Mouse (Mus musculus) right cerebral cortex, postnatal 10 days (tissue): ENCODE measurements around the gene Atf7.
A peak's percentile ranks its signal among the peaks of the same experiment; 100 is the strongest.

Experiments used
- DNase-seq, 2 experiments: peaks; one replicate each; pipeline ENCODE4 v3.0.0; 2021; ENCODE audit warnings: low spot score in 2 of 2

The Atf7 gene

GRCm38 (mm10) chr15:102516293-102516692 is 109.0 kb downstream of the Atf7 start:
- peak in 1 of 2 experiments; percentile 52 for DNase-seq

DNA sequence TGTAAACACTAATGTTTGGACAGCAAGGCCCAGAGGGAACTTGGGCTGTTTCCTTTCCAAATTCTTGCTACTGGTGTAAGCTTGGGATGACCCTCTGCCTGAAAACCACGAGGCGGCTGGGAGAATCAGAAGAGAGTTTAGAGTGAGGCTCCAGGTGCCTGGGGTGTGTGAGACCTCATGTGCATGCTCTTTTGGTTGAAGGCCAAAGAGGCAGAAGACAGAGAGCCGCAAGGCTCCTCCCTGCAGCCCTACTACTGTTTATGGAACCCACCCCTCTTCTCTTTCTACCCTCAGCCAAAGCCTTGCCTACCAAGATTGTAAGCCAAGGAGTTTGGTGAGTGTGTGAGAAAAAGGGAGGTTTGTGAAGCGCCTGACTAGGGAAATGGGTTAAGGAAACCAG is 109.5 kb downstream of the Atf7 start:
- peak in 1 of 2 experiments; percentile 45 for DNase-seq

DNA sequence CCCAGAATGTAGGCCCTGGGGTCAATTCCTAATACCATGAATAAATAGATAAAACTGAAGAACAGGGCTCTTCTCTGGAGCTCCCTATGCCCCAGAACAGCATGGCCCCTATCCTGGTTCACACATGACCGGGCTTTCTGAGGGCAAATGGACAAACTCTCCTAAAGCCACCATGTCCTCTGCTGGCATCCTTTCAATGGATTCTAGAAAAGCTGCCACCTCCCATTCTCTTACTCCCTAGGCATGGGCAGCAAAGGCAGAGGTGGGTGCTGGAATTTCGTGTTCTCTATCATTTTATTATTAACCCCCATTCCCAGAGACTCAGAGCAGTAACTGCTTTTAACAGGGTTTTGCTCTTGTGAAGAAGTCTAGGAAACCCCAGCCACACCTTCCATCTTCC is 110.0 kb downstream of the Atf7 start:
- peak; percentile 15 to 35 for DNase-seq

DNA sequence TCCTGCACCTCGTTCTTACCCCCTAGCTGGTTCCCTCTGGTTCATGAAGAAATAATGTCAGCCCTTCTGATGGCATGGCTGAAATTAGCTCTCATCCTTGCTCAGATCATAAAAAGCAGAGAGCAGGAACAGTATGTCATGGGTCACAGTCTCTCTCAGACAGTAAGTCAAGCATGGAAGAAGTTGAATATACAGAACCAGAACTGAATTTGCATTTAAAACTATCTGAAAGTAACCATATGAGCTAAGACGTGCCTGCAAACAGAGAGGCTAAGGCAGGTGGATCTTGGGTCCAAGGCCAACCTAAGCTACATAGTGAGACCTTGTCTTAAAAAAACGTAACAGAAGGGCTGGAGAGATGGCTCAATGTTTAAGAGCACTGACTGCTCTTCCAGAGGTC is 112.3 kb downstream of the Atf7 start:
- DNase-seq, result peak; percentile 5 to 18

- DNase-seq, result no peak
These were observed 112.8 kb downstream of the Atf7 start for GRCm38 (mm10) chr15:102512471-102512870.

GRCm38 (mm10) chr15:102512010-102512409 is 113.3 kb downstream of the Atf7 start:
- DNase-seq, result peak; percentile 32 to 41

DNA sequence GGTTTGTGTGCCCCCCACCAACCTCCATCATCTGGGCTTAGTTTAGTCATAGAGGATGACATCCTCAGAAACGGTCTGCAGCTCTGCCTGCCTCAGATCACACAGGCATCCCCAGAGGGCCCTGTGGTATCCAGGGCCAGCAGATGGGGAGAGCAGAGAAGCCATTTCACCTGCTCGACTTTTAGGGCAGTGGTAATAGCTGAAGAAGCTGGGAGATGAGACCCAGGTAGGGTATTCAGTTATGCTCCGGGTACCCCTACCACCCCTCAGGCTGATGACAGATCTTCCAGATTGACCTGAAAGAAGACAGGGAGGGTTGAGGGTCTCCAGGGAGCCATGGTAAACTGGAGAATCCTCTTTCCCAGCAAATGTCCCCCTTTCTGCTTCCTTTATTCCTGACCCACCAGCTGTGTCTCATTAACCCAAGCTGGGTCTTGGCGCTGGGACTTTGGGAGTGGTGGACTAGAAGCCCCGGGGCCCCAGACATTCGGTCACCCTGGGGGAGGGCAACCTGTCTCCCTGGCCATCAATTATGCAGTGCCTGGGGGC is 113.9 kb downstream of the Atf7 start:
- DNase-seq, result peak in 1 of 2 experiments; percentile 29

DNA sequence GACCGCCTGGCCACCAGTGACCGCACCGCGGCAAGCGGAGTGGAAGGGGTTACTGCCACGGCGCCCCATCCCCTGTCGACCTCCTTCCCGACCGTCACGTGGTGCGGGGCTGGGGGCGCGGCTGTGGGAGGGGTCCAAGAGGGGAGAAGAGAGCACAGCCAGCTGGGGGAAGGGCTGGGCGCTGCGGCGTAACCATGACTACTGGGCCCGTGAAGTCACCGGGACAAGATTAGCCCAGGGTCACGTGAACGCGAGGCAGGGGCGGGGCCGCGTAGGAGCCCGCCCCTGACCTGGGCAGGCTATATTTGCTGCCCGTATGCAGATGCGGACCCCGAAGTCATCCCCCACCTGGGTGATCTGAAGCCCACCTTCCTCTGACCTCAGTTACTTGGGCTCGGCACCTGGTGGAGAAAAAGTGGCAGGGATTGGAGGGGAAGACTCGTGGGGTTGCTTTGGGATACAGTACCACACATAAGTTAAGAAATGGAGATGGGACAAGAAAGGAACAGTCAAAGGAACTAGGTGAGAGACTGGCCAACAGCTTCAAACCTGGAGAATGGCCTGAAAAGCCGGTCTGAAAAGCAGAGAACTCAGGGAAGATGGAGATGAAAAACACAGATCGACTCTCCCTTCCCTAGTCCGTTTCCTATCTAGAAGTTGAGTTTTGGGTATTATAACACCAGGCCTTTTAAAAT is 114.5 kb downstream of the Atf7 start:
- peak; percentile 95 to 97 for DNase-seq

- peak; percentile 66 to 80 for DNase-seq
These were observed 115.2 kb downstream of the Atf7 start for GRCm38 (mm10) chr15:102510110-102510509.

GRCm38 (mm10) chr15:102508336-102508735 is 116.9 kb downstream of the Atf7 start:
- DNase-seq, result peak in 1 of 2 experiments; percentile 18

GRCm38 (mm10) chr15:102507561-102507960 is 117.7 kb downstream of the Atf7 start:
- peak in 1 of 2 experiments; percentile 18 for DNase-seq

DNA sequence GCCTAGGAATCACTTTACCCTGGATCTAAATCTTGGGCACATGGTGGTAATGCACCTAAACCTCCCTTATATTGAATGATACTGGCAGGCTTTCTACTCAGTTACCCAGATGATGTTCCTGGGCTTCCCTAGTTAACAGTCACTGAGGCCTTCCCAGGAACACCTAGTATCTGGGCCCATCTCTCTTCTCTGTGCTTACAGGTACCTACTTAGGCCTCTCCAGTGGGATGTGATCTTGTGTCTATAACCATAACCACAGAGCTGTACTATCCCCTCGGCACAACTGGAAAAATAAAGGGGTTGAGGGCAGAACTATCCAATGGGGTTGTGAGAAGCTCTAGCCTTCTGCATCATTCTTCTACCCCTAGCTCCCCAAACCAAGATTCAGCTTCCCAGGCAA is 118.4 kb downstream of the Atf7 start:
- peak; percentile 11 to 15 for DNase-seq

DNA sequence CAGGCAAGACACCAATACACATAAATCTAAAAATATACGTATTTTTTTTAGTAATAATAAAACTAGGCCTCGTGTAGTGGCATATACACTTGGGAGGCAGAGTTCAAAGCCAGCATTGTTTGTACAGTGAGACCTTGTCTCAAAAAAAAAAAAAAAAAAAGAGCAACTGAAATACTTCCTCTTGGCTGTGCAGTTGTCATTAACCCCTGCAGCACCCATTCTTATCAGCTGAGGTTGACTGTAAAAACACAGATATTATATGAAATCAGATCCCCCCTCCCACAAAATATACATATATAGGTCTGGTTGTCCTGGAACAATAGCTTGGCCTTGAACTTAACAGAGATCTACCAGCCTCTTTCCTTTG is 118.8 kb downstream of the Atf7 start:
- DNase-seq, result peak; percentile 6 to 15

- peak; percentile 12 to 18 for DNase-seq
These were observed 119.3 kb downstream of the Atf7 start for GRCm38 (mm10) chr15:102505770-102506463.

- peak; percentile 22 to 34 for DNase-seq
These were observed 120.0 kb downstream of the Atf7 start for GRCm38 (mm10) chr15:102505073-102505769.

DNA sequence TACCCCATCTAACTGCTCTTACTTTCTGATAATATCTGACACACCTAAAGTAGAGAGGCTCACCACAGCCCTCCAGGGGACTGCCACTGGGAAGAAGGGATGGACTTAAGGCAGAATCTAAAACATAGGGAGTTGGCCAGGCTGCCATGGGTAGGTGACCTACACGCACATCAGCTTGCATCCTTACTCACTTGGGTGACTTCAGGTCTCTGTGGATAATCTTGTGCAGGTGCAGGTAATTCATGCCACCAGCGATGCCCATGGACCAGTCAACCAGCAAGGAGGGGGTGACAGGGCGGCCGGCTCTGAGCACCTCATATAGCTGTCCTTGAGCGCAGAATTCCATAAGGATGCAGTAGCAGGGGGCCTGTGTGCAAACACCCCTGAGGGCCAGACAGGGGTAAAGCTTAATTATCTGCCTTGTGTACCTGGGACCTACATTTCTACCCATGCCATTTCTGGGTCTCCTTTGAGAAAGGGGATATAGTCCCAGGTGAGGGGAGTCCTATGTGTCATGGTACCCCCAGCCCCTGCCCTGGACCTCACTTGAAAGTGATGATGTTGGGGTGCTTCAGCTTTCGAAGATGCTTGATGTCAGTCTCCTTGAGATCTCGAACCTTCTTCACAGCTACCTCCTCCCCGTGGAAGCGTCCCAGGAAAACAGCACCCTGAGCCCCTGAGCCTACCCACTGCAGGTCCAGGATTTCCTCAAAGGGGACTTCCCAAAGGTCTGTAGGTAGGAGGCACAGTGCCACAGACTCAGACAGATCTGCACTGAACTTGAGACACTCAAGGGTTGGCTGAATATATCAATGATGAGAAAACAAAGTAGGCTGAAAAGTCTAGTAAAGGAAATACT is 121.1 kb downstream of the Atf7 start:
- DNase-seq, result peak; percentile 23 to 28

GRCm38 (mm10) chr15:102503447-102503846 is 121.8 kb downstream of the Atf7 start, which contains the start of gene Gm10337:
Gene Gm10337, plus strand, starts transcription at chr15:102503722.
- DNase-seq, result peak; percentile 7 to 23

GRCm38 (mm10) chr15:102502254-102502840 is 122.9 kb downstream of the Atf7 start:
- peak; percentile 19 to 30 for DNase-seq

GRCm38 (mm10) chr15:102501084-102501814 is 124.0 kb downstream of the Atf7 start:
- DNase-seq, result peak; percentile 18 to 26

DNA sequence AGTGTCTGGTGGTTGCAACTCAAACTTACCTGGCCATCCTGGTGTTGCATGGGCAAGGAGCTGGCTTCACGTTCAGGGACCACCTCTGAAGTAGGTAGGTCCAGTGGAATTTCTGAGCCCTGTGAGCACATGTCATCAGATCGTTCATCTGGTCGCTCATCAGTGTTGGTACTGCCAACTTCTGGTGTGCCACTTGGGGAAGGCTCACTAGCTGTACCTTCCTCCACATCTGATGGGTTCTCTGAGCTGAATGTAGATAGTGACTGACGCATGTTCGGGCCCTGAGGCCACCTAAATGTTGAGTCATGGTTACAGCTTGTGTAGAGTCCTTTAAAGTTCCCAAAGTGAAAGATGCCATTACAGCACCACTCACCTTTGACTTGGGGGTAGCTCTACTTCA is 124.8 kb downstream of the Atf7 start:
- peak in 1 of 2 experiments; percentile 26 for DNase-seq
